ENCODE assay signal across 13 mouse cellular contexts in genomic region chr1:19951680-19952248, GRCm38 (mm10).
A peak's percentile ranks its signal among the peaks of the same experiment; 100 is the strongest.
DNase-seq lines count a peak whose midpoint lies in the region; ATAC-seq lines count a peak whose summit lies in the region.
"Had no signal": no experiment of that assay in that cellular context is flagged by ENCODE, and none has a peak within 500 bp of the region (broad histone marks: within the 10 kb centered on the region; RNA-seq: fewer than 3 reads in every experiment).

No protein-coding gene starts in this region.

- no peak for ATAC-seq in forebrain, embryonic 11.5 days (replicated peaks; ENCODE audit: low FRiP score)
- no peak for ATAC-seq in forebrain, embryonic 14.5 days
- ATAC-seq in embryonic facial prominence, embryonic 11.5 days (replicated peaks; ENCODE audit: insufficient number of reproducible peaks, low FRiP score, low TSS enrichment, low read depth): no peak
- peak; percentile 37; the same call in 1 of the 2 replicates for ATAC-seq in hindbrain, embryonic 14.5 days (ENCODE audit: low FRiP score)
- peak; percentile 45; the same call in 1 of the 2 replicates for ATAC-seq in midbrain, embryonic 16.5 days

- H3K9me3 ChIP-seq in forebrain, embryonic 11.5 days (ENCODE audit: control insufficient read depth, low read length): no peaks in the 10 kb centered on the region
- no peaks in the 10 kb centered on the region for H3K9me3 ChIP-seq in forebrain, embryonic 14.5 days (replicated peaks; ENCODE audit: control insufficient read depth, low read length)
- no peaks in the 10 kb centered on the region for H3K9me3 ChIP-seq in embryonic facial prominence, embryonic 11.5 days (replicated peaks; ENCODE audit: control insufficient read depth, low read length)
- no peaks in the 10 kb centered on the region for H3K9me3 ChIP-seq in hindbrain, embryonic 14.5 days (ENCODE audit: control insufficient read depth, low read length)
- no peaks in the 10 kb centered on the region for H3K9me3 ChIP-seq in midbrain, embryonic 16.5 days (replicated peaks; ENCODE audit: control insufficient read depth, low read length, poor library complexity, severe bottlenecking)
- H3K9me3 ChIP-seq: heart, embryonic 10.5 days; limb, embryonic 12.5 days had no signal

- H3K4me1 ChIP-seq in forebrain, embryonic 11.5 days (replicated peaks; ENCODE audit: control insufficient read depth, insufficient read depth, low read length): no peaks in the 10 kb centered on the region
- H3K4me1 ChIP-seq in forebrain, embryonic 14.5 days (ENCODE audit: control insufficient read depth, insufficient read depth, low read length): no peaks in the 10 kb centered on the region
- H3K4me1 ChIP-seq in embryonic facial prominence, embryonic 11.5 days (ENCODE audit: control insufficient read depth, insufficient read depth, low read length): no peaks in the 10 kb centered on the region
- H3K4me1 ChIP-seq in hindbrain, embryonic 14.5 days (replicated peaks; ENCODE audit: control insufficient read depth, insufficient read depth, low read length): no peaks in the 10 kb centered on the region
- H3K4me1 ChIP-seq in midbrain, embryonic 16.5 days (ENCODE audit: control insufficient read depth, insufficient read depth, low read length): 0 out of 2 replicates have a peak, but pooled peaks cover 2% of the 10 kb centered on the region
- H3K4me1 ChIP-seq: heart, embryonic 10.5 days had no signal

- 25% methylated on average over 8 of the region's 8 CpGs for WGBS in forebrain, embryonic 11.5 days
- WGBS in forebrain, embryonic 14.5 days: 29% methylated on average over 8 of the region's 8 CpGs
- WGBS in embryonic facial prominence, embryonic 11.5 days: 20% methylated on average over 8 of the region's 8 CpGs
- WGBS in hindbrain, embryonic 14.5 days: 32% methylated on average over 8 of the region's 8 CpGs
- 12% methylated on average over 8 of the region's 8 CpGs for WGBS in midbrain, embryonic 16.5 days

- no peaks in the 10 kb centered on the region for H3K36me3 ChIP-seq in forebrain, embryonic 11.5 days (ENCODE audit: control insufficient read depth, insufficient read depth, low read length)
- no peaks in the 10 kb centered on the region for H3K36me3 ChIP-seq in forebrain, embryonic 14.5 days (ENCODE audit: control insufficient read depth, insufficient read depth, low read length)
- H3K36me3 ChIP-seq in embryonic facial prominence, embryonic 11.5 days (replicated peaks; ENCODE audit: control insufficient read depth, insufficient read depth, low read depth, low read length): no peaks in the 10 kb centered on the region
- no peaks in the 10 kb centered on the region for H3K36me3 ChIP-seq in hindbrain, embryonic 14.5 days (replicated peaks; ENCODE audit: control insufficient read depth, insufficient read depth)
- H3K36me3 ChIP-seq in midbrain, embryonic 16.5 days (ENCODE audit: control insufficient read depth, insufficient read depth, low read length): no peaks in the 10 kb centered on the region
- H3K36me3 ChIP-seq: heart, embryonic 10.5 days; limb, embryonic 12.5 days had no signal

- no peak overlapping the region for H3K9ac ChIP-seq in forebrain, embryonic 11.5 days (ENCODE audit: low read length)
- H3K9ac ChIP-seq in forebrain, embryonic 14.5 days (ENCODE audit: low read length): no peak overlapping the region
- no peak overlapping the region for H3K9ac ChIP-seq in embryonic facial prominence, embryonic 11.5 days (replicated peaks; ENCODE audit: low read length)
- H3K9ac ChIP-seq in hindbrain, embryonic 14.5 days: no peak overlapping the region
- no peak overlapping the region for H3K9ac ChIP-seq in midbrain, embryonic 16.5 days (ENCODE audit: low read depth, low read length)
- H3K9ac ChIP-seq: limb, embryonic 12.5 days had no signal

- no peak for DNase-seq in forebrain, embryonic 11.5 days (ENCODE audit: low spot score)
- DNase-seq in forebrain, embryonic 14.5 days (ENCODE audit: low spot score): no peak
- peak; percentile 22 for DNase-seq in embryonic facial prominence, embryonic 11.5 days (ENCODE audit: low spot score)
- DNase-seq in hindbrain, embryonic 14.5 days (ENCODE audit: low spot score): no peak
- no peak for DNase-seq in ovary, adult 18-20 months (ENCODE audit: low spot score)
- DNase-seq in urinary bladder, postnatal 36 days (ENCODE audit: low spot score in 2 of 2): no peak
- DNase-seq in heart, adult 8-10 months (ENCODE audit: low spot score): no peak
- DNase-seq: cerebellum, adult 11 months; kidney, adult 9 months; lung, adult 18-20 months had no signal

- no peak overlapping the region for H3K4me3 ChIP-seq in forebrain, embryonic 11.5 days (ENCODE audit: low read depth, low read length)
- no peak overlapping the region for H3K4me3 ChIP-seq in forebrain, embryonic 14.5 days (ENCODE audit: low read depth, low read length)
- no peak overlapping the region for H3K4me3 ChIP-seq in embryonic facial prominence, embryonic 11.5 days (ENCODE audit: low read depth, low read length)
- no peak overlapping the region for H3K4me3 ChIP-seq in hindbrain, embryonic 14.5 days (replicated peaks; ENCODE audit: low read length)
- H3K4me3 ChIP-seq in midbrain, embryonic 16.5 days (ENCODE audit: low read depth, low read length): no peak overlapping the region
- H3K4me3 ChIP-seq: heart, embryonic 10.5 days; limb, embryonic 12.5 days had no signal

- H3K4me2 ChIP-seq in forebrain, embryonic 11.5 days (ENCODE audit: low read depth, low read length, severe bottlenecking): peak overlapping the region; percentile 11; the same call in 1 of the 2 replicates
- no peak overlapping the region for H3K4me2 ChIP-seq in forebrain, embryonic 14.5 days (ENCODE audit: low read length)
- H3K4me2 ChIP-seq in embryonic facial prominence, embryonic 11.5 days (ENCODE audit: low read depth, low read length): no peak overlapping the region
- peak overlapping the region; percentile 28 for H3K4me2 ChIP-seq in hindbrain, embryonic 14.5 days (replicated peaks)
- H3K4me2 ChIP-seq in midbrain, embryonic 16.5 days (ENCODE audit: low read length): peak overlapping the region; percentile 42
- H3K4me2 ChIP-seq: limb, embryonic 12.5 days had no signal

- no peak overlapping the region for H3K27ac ChIP-seq in forebrain, embryonic 11.5 days (ENCODE audit: low read depth, low read length)
- no peak overlapping the region for H3K27ac ChIP-seq in forebrain, embryonic 14.5 days (ENCODE audit: low read depth, low read length)
- H3K27ac ChIP-seq in embryonic facial prominence, embryonic 11.5 days (replicated peaks; ENCODE audit: low read depth, low read length): no peak overlapping the region
- H3K27ac ChIP-seq in hindbrain, embryonic 14.5 days: no peak overlapping the region
- no peak overlapping the region for H3K27ac ChIP-seq in midbrain, embryonic 16.5 days (ENCODE audit: low read length)
- H3K27ac ChIP-seq: heart, embryonic 10.5 days; limb, embryonic 12.5 days had no signal

- H3K27me3 ChIP-seq in forebrain, embryonic 11.5 days (ENCODE audit: control insufficient read depth, insufficient read depth, low read length): no peaks in the 10 kb centered on the region
- no peaks in the 10 kb centered on the region for H3K27me3 ChIP-seq in forebrain, embryonic 14.5 days (replicated peaks; ENCODE audit: control insufficient read depth, insufficient read depth, low read length)
- H3K27me3 ChIP-seq in embryonic facial prominence, embryonic 11.5 days (ENCODE audit: control insufficient read depth, insufficient read depth, low read length): no peaks in the 10 kb centered on the region
- H3K27me3 ChIP-seq in hindbrain, embryonic 14.5 days (ENCODE audit: control insufficient read depth, insufficient read depth, low read length): no peaks in the 10 kb centered on the region
- H3K27me3 ChIP-seq in midbrain, embryonic 16.5 days (ENCODE audit: control insufficient read depth, insufficient read depth, low read depth, low read length): no peaks in the 10 kb centered on the region
- H3K27me3 ChIP-seq: limb, embryonic 12.5 days had no signal

Comparison
In these comparisons a context has a peak if more than half of its experiments do, and no peak if none do; other contexts are left out.
1. H3K4me2 ChIP-seq: peak in forebrain, embryonic 11.5 days (single experiment), hindbrain, embryonic 14.5 days (single experiment) and midbrain, embryonic 16.5 days (single experiment); none in forebrain, embryonic 14.5 days (single experiment) and embryonic facial prominence, embryonic 11.5 days (single experiment).
2. ATAC-seq: peak in hindbrain, embryonic 14.5 days (single experiment) and midbrain, embryonic 16.5 days (single experiment); none in forebrain, embryonic 11.5 days (single experiment), forebrain, embryonic 14.5 days (single experiment) and embryonic facial prominence, embryonic 11.5 days (single experiment).